Mouse (Mus musculus) neural tube, embryonic 12.5 days (tissue): Measurements from ENCODE around the gene Tnik. TPM values are rescaled to one million over a fixed set of nuclear protein-coding genes. Genes with fewer than 3 reads are reported as not detected.
A peak's percentile ranks its signal among the peaks of the same experiment; 100 is the strongest.

Experiments
- ATAC-seq: fragments of 200-750 bp; cut with Nextera tagmentation; 2 replicates; pipeline ENCODE4 v1.8.0; 2017; ENCODE audit warnings: low read depth, mild to moderate bottlenecking, moderate TSS enrichment, moderate library complexity; ENCODE audit not compliant: low FRiP score
- H3K27ac ChIP-seq: fragments of 300-500 bp; sonication (generic); 2 replicates; pipeline ENCODE4 v1.5.1; 2016
- H3K27me3 ChIP-seq: fragments of 300-500 bp; sonication (generic); replicated peaks from 2 replicates; pipeline ENCODE4 v1.6.1; 2016; ENCODE audit warnings: mild to moderate bottlenecking
- H3K36me3 ChIP-seq: fragments of 300-500 bp; sonication (generic); 2 replicates; pipeline ENCODE4 v1.6.1; 2016; ENCODE audit warnings: mild to moderate bottlenecking
- H3K4me1 ChIP-seq: fragments of 300-500 bp; sonication (generic); 2 replicates; pipeline ENCODE4 v1.6.1; 2016
- H3K4me2 ChIP-seq: fragments of 300-500 bp; sonication (generic); replicated peaks from 2 replicates; pipeline ENCODE4 v1.6.1; 2016; ENCODE audit warnings: mild to moderate bottlenecking
- H3K4me3 ChIP-seq: fragments of 300-500 bp; sonication (generic); 2 replicates; pipeline ENCODE4 v1.5.1; 2016
- H3K9ac ChIP-seq: fragments of 300-500 bp; sonication (generic); 2 replicates; pipeline ENCODE4 v1.6.1; 2016; ENCODE audit warnings: mild to moderate bottlenecking
- H3K9me3 ChIP-seq: fragments of 300-500 bp; sonication (generic); 2 replicates; pipeline ENCODE4 v1.6.1; 2016; ENCODE audit warnings: mild to moderate bottlenecking
- WGBS: fragments of 180-500 bp; shearing (Covaris S2); methylation state at CpG from one replicate; pipeline ENCODE4 v1.1.7; 2016; 5-methylcytosine and 5-hydroxymethylcytosine counted together
- polyA plus RNA-seq: library from polyadenylated mRNA; unstranded; fragments of >200 nt; fragmentation: Nextera tagmentation; extraction: Ambion mirVana; gene quantifications from 2 replicates; pipeline ENCODE4 v1.2.1, GENCODE M21; 2016

Gene Tnik
- polyA plus RNA-seq, 1 experiment from 2014 or later, result 50.6 TPM

GRCm38 (mm10) chr3:28234179-28234578 lies 28.8 kb upstream of the Tnik start:
- no peaks in the 10 kb centered on the region for H3K9me3 ChIP-seq
- H3K4me3 ChIP-seq, result no peak overlapping the region
- H3K36me3 ChIP-seq, result no peaks in the 10 kb centered on the region
- H3K27ac ChIP-seq, result no peak overlapping the region
- WGBS, result 78% methylated on average over 7 of the region's 7 CpGs
- no peaks in the 10 kb centered on the region for H3K27me3 ChIP-seq
- H3K4me2 ChIP-seq, result no peak overlapping the region
- no peak for ATAC-seq
- no peaks in the 10 kb centered on the region for H3K4me1 ChIP-seq
- no peak overlapping the region for H3K9ac ChIP-seq

DNA sequence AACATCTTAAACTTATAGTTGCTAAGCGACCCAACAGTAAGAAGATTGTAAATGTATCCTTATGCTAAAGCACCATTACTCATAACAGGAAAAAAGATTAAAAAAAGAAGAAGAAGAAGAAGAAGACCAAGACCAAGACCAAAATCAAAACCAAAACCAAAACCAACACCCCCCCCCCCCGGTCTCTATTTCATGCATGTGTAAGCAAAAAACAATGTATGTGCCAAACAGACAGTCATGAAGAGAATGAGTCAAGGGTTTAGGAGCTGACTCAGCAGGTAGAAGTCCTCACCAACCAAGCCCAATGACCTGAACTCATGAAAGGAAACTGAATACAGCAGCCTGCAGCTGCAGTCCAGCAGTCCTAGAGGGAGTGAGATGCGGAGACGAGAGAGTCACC lies 26.3 kb upstream of the Tnik start:
- no peaks in the 10 kb centered on the region for H3K27me3 ChIP-seq
- H3K4me1 ChIP-seq, result no peaks in the 10 kb centered on the region
- no peak overlapping the region for H3K4me2 ChIP-seq
- H3K36me3 ChIP-seq, result no peaks in the 10 kb centered on the region
- no peak overlapping the region for H3K4me3 ChIP-seq
- H3K9ac ChIP-seq, result no peak overlapping the region
- no peaks in the 10 kb centered on the region for H3K9me3 ChIP-seq
- H3K27ac ChIP-seq, result no peak overlapping the region
- WGBS, result 92% methylated on average over 4 of the region's 4 CpGs
- ATAC-seq, result no peak

- H3K9ac ChIP-seq, result no peak overlapping the region
- H3K9me3 ChIP-seq, result no peaks in the 10 kb centered on the region
- H3K36me3 ChIP-seq, result no peaks in the 10 kb centered on the region
- ATAC-seq, result no peak
- H3K4me2 ChIP-seq, result no peak overlapping the region
- H3K27me3 ChIP-seq, result no peaks in the 10 kb centered on the region
- H3K27ac ChIP-seq, result no peak overlapping the region
- no peak overlapping the region for H3K4me3 ChIP-seq
- no peaks in the 10 kb centered on the region for H3K4me1 ChIP-seq
- 83% methylated on average over 2 of the region's 2 CpGs for WGBS
These were observed 24.9 kb upstream of the Tnik start for GRCm38 (mm10) chr3:28238136-28238535.

DNA sequence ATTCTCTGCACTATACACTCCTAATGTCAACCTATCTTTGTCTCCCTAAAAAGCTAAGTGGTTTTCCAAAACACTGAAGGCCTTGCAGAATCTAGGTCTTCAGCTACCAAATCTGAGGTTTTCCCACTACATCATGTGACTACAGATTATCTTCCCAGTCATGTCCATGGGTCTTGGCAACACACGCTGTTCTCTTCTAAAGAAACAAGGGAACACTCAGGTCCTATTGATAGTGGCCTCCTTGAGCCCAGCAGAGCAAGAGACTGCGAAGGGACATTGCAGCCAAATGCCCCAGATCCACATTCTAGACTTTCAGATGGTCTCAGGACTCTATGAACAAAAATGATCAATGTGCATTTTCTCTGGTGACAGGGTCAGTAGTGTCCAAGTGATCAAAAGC lies 20.5 kb upstream of the Tnik start:
- Histone ChIP-seq H3K4me3 (no peak overlapping the region), H3K9ac (no peak overlapping the region), H3K27me3 (no peaks in the 10 kb centered on the region), H3K4me1 (no peaks in the 10 kb centered on the region), H3K9me3 (no peaks in the 10 kb centered on the region), H3K27ac (no peak overlapping the region), H3K36me3 (no peaks in the 10 kb centered on the region), H3K4me2 (no peak overlapping the region)
- ATAC-seq, result no peak
- 91% methylated on average over 2 of the region's 2 CpGs for WGBS

DNA sequence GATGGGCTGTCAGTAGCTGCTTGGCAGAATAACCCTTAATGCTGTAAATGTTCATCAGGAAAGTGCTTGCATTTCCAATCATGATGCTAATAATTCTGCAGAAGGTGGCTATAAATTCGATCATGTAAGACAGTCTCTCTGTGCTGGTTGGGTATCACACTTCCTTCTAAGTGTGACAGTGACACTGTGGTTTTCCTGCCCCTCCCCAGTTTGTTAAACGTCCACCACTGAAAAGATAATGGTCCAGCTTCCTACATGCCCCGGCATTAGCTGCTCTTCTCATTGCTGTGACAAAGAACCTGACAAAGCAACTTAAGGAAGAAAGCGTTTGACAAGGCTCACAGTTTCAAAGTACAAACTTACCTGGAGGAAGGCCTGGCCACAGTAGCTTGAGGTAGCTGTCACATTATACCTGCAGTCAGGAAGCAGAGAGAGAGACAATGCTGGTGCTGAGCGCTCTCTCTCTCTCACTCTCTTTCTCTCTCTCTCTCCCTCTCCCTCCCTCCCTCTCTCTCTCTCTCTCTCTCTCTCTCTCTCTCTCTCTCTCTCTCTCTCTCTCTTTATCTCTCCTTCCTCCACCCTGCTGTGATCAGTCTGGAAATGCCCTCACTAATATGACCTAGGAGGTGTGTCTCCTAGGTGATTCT lies 18.6 kb upstream of the Tnik start:
- no peak overlapping the region for H3K4me2 ChIP-seq
- H3K36me3 ChIP-seq, result no peaks in the 10 kb centered on the region
- no peak for ATAC-seq
- no peaks in the 10 kb centered on the region for H3K27me3 ChIP-seq
- H3K27ac ChIP-seq, result no peak overlapping the region
- WGBS, result 84% methylated on average over 5 of the region's 5 CpGs
- no peaks in the 10 kb centered on the region for H3K9me3 ChIP-seq
- no peak overlapping the region for H3K4me3 ChIP-seq
- no peaks in the 10 kb centered on the region for H3K4me1 ChIP-seq
- no peak overlapping the region for H3K9ac ChIP-seq

GRCm38 (mm10) chr3:28248255-28248957 lies 14.6 kb upstream of the Tnik start:
- WGBS, result 59% methylated on average over 3 of the region's 3 CpGs
- H3K4me3 ChIP-seq, result no peak overlapping the region
- no peaks in the 10 kb centered on the region for H3K36me3 ChIP-seq
- H3K9ac ChIP-seq, result no peak overlapping the region
- H3K27me3 ChIP-seq, result no peaks in the 10 kb centered on the region
- H3K9me3 ChIP-seq, result no peaks in the 10 kb centered on the region
- no peak for ATAC-seq
- H3K4me1 ChIP-seq, result no peaks in the 10 kb centered on the region
- H3K27ac ChIP-seq, result no peak overlapping the region
- no peak overlapping the region for H3K4me2 ChIP-seq

- Histone ChIP-seq H3K27me3 (no peaks in the 10 kb centered on the region), H3K4me2 (no peak overlapping the region), H3K4me1 (no peaks in the 10 kb centered on the region), H3K9ac (no peak overlapping the region), H3K4me3 (no peak overlapping the region), H3K9me3 (no peaks in the 10 kb centered on the region), H3K36me3 (no peaks in the 10 kb centered on the region), H3K27ac (no peak overlapping the region)
- no peak for ATAC-seq
- 89% methylated on average over 7 of the region's 7 CpGs for WGBS
These were observed 7.3 kb upstream of the Tnik start for GRCm38 (mm10) chr3:28255711-28256110.

- Histone ChIP-seq H3K4me2 (peak overlapping the region; percentile 93), H3K9ac (peak overlapping the region; percentile 79; the same call in 1 of the 2 replicates), H3K4me3 (peak overlapping the region; percentile 76), H3K27me3 (no peaks in the 10 kb centered on the region), H3K4me1 (peaks cover 4% of the 10 kb centered on the region; the same call in 1 of the 2 replicates), H3K9me3 (no peaks in the 10 kb centered on the region), H3K27ac (peak overlapping the region; percentile 32; the same call in 1 of the 2 replicates), H3K36me3 (no peaks in the 10 kb centered on the region)
- whole genome bisulfite sequencing, result under 1% methylated on average over 33 of the region's 33 CpGs
- ATAC-seq, result peak; percentile 44
These were observed 528 bp upstream of the Tnik start for GRCm38 (mm10) chr3:28262371-28263001.

- Histone ChIP-seq H3K27me3 (no peaks in the 10 kb centered on the region), H3K27ac (peak overlapping the region; percentile 70), H3K9me3 (no peaks in the 10 kb centered on the region), H3K9ac (peak overlapping the region; percentile 79), H3K36me3 (no peaks in the 10 kb centered on the region), H3K4me3 (peak overlapping the region; percentile 76), H3K4me1 (peaks cover 13% of the 10 kb centered on the region), H3K4me2 (peak overlapping the region; percentile 93)
- ATAC-seq, result peak; percentile 12
- WGBS, result 2% methylated on average over 26 of the region's 26 CpGs
These were observed 1.2 kb downstream of the Tnik start for GRCm38 (mm10) chr3:28263948-28264840.

GRCm38 (mm10) chr3:28264841-28265150 lies 1.8 kb downstream of the Tnik start:
- H3K9me3 ChIP-seq, result no peaks in the 10 kb centered on the region
- H3K27me3 ChIP-seq, result no peaks in the 10 kb centered on the region
- peak overlapping the region; percentile 79 for H3K9ac ChIP-seq
- H3K4me2 ChIP-seq, result peak overlapping the region; percentile 93
- ATAC-seq, result no peak
- peak overlapping the region; percentile 76 for H3K4me3 ChIP-seq
- peaks cover 13% of the 10 kb centered on the region for H3K4me1 ChIP-seq
- H3K27ac ChIP-seq, result peak overlapping the region; percentile 70; the same call in 1 of the 2 replicates
- WGBS, result 31% methylated on average over 5 of the region's 5 CpGs
- no peaks in the 10 kb centered on the region for H3K36me3 ChIP-seq

- ATAC-seq, result no peak; the same call in 1 of the 2 replicates
- H3K9me3 ChIP-seq, result no peaks in the 10 kb centered on the region
- H3K4me3 ChIP-seq, result peak overlapping the region; percentile 76
- H3K27me3 ChIP-seq, result no peaks in the 10 kb centered on the region
- H3K27ac ChIP-seq, result 0 out of 2 replicates have a peak overlapping the region, but pooled peaks have one; percentile 70
- peak overlapping the region; percentile 93 for H3K4me2 ChIP-seq
- 47% methylated on average over 4 of the region's 4 CpGs for WGBS
- H3K9ac ChIP-seq, result peak overlapping the region; percentile 79
- no peaks in the 10 kb centered on the region for H3K36me3 ChIP-seq
- H3K4me1 ChIP-seq, result peaks cover 13% of the 10 kb centered on the region
These were observed 2.2 kb downstream of the Tnik start for GRCm38 (mm10) chr3:28265183-28265582.

DNA sequence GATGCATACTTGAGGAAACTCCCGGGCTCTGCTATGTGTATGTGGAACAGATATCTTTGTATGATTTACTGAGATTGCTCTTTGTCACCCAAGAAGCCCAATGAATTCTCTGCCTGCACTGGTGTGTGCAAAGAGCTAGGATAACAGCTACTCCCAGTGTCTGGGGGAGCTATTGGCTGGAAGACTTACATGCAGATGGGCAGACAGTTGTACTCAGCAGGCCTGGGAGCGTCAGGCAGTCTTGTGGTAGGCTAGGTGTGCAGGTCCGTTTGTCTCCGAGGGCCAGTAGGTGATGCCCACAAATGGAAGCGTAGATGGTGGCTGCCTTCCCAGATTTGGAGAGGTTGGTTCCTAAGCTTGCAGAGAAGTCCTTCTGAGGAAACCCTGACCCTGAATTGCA lies 2.6 kb downstream of the Tnik start:
- Histone ChIP-seq H3K4me2 (peak overlapping the region; percentile 93), H3K9me3 (no peaks in the 10 kb centered on the region), H3K27ac (peak overlapping the region; percentile 7; the same call in 1 of the 2 replicates), H3K4me3 (peak overlapping the region; percentile 76), H3K9ac (peak overlapping the region; percentile 79), H3K4me1 (peaks cover 13% of the 10 kb centered on the region), H3K27me3 (no peaks in the 10 kb centered on the region), H3K36me3 (no peaks in the 10 kb centered on the region)
- ATAC-seq, result no peak
- 69% methylated on average over 5 of the region's 5 CpGs for WGBS
